Mouse (Mus musculus): ENCODE results near the gene Defb39.

- TF ChIP-seq ZNF384 (IDR thresholded peaks at IDR 0.05; ENCODE audit: low read depth, low read length) (no peak), ZC3H11A (IDR thresholded peaks at IDR 0.05; ENCODE audit: borderline replicate concordance, low read depth, low read length) (no peak)
Observed at GRCm38 (mm10) chr8:19026466-19026865, 38.1 kb downstream of the Defb39 start, which contains the start of gene Defb38.

Data from ES-E14 (cell line).